Mouse (Mus musculus): ENCODE results near the gene Fcho2. TPM values are rescaled to one million over a fixed set of nuclear protein-coding genes. Genes with fewer than 3 reads are reported as not detected.

The Fcho2 gene
- polyA plus RNA-seq, 1 experiment from 2014 or later = 41.6 TPM

- H3K27ac ChIP-seq = peak overlapping the region; percentile 76
- 80% methylated on average over 5 of the region's 5 CpGs for WGBS
- H3K9ac ChIP-seq = no peak overlapping the region
- H3K4me1 ChIP-seq = peaks cover 14% of the 10 kb centered on the region; the same call in 1 of the 2 replicates
- H3K9me3 ChIP-seq (replicated peaks) = no peaks in the 10 kb centered on the region
- no peaks in the 10 kb centered on the region for H3K36me3 ChIP-seq
- H3K27me3 ChIP-seq = no peaks in the 10 kb centered on the region
- H3K4me3 ChIP-seq (replicated peaks) = no peak overlapping the region
- no peak for ATAC-seq (replicated peaks; ENCODE audit: low FRiP score)
- no peak overlapping the region for H3K4me2 ChIP-seq
Observed at GRCm38 (mm10) chr13:98701309-98701675, 114.0 kb downstream of the Fcho2 start.

GRCm38 (mm10) chr13:98700661-98701308, 114.5 kb downstream of the Fcho2 start:
- no peaks in the 10 kb centered on the region for H3K27me3 ChIP-seq
- H3K9ac ChIP-seq = no peak overlapping the region
- peaks cover 17% of the 10 kb centered on the region; the same call in 1 of the 2 replicates for H3K4me1 ChIP-seq
- no peaks in the 10 kb centered on the region for H3K36me3 ChIP-seq
- ATAC-seq (replicated peaks; ENCODE audit: low FRiP score) = no peak
- H3K4me3 ChIP-seq (replicated peaks) = no peak overlapping the region
- 55% methylated on average over 10 of the region's 10 CpGs for WGBS
- no peak overlapping the region for H3K4me2 ChIP-seq
- H3K9me3 ChIP-seq (replicated peaks) = no peaks in the 10 kb centered on the region
- peak overlapping the region; percentile 76 for H3K27ac ChIP-seq

DNA sequence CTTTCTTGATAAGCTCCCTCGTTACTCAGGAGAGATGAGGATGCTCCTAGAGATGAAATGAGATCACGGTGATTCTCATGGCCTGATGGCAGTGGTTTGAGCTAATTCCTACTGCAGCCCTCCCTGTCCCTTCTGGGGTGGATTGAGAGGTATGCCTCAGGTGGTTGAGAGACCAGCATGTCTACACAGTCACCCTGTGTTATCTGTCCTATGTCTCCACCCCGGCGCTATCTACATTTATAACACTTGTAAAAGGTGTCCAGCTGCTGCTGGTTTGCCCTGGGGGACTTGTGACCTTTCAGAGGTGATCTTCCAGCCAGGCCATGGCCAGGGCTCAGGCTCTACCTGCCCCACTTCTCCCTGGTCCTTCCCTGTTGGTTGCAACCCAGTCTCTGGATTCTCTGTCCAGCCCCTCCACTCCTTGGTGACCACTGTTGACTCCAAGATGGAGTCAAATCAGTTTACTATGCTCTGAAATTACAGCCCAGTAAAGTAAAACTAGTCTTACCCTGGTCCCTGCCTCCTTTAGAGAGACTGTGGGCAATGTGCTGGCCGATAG, 115.2 kb downstream of the Fcho2 start:
- ATAC-seq (replicated peaks; ENCODE audit: low FRiP score) = no peak
- peaks cover 24% of the 10 kb centered on the region for H3K4me1 ChIP-seq
- H3K4me3 ChIP-seq (replicated peaks) = no peak overlapping the region
- peak overlapping the region; percentile 54; the same call in 1 of the 2 replicates for H3K27ac ChIP-seq
- 69% methylated on average over 5 of the region's 5 CpGs for WGBS
- no peak overlapping the region for H3K4me2 ChIP-seq
- peaks cover 4% of the 10 kb centered on the region for H3K27me3 ChIP-seq
- no peak overlapping the region for H3K9ac ChIP-seq
- no peaks in the 10 kb centered on the region for H3K36me3 ChIP-seq
- no peaks in the 10 kb centered on the region for H3K9me3 ChIP-seq (replicated peaks)

- Histone ChIP-seq H3K9ac (no peak overlapping the region), H3K4me2 (no peak overlapping the region), H3K27ac (peak overlapping the region; percentile 56), H3K9me3 (replicated peaks) (no peaks in the 10 kb centered on the region), H3K27me3 (peaks cover 12% of the 10 kb centered on the region), H3K4me3 (replicated peaks) (no peak overlapping the region), H3K4me1 (peaks cover 31% of the 10 kb centered on the region), H3K36me3 (no peaks in the 10 kb centered on the region)
- 38% methylated on average over 14 of the region's 14 CpGs for WGBS
- no peak for ATAC-seq (replicated peaks; ENCODE audit: low FRiP score)
Observed at GRCm38 (mm10) chr13:98699051-98699744, 116.1 kb downstream of the Fcho2 start.

DNA sequence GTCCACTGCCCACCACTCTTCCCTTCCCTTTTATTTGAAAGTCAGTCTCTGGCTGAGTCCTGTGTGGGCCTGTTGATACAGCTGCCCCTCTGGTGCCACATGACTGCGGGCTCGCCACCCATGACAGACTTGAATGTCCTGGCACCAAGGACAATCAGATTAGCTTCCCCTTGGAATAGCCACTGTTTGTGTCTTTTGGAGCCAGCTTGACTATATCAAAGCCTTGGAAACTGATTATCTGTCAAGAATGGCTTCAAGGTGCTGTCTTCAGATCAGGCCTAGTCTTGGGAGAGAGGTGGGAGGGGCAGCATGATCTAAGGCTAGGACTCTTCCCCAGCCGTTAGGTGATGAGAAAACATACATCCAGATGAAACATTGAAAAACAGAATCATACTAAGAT, 118.5 kb downstream of the Fcho2 start:
- H3K9me3 ChIP-seq (replicated peaks) = no peaks in the 10 kb centered on the region
- H3K4me2 ChIP-seq = no peak overlapping the region
- no peak overlapping the region for H3K4me3 ChIP-seq (replicated peaks)
- H3K9ac ChIP-seq = no peak overlapping the region
- no peaks in the 10 kb centered on the region for H3K36me3 ChIP-seq
- WGBS = 80% methylated on average over 3 of the region's 3 CpGs
- H3K27ac ChIP-seq = no peak overlapping the region
- peaks cover 20% of the 10 kb centered on the region for H3K27me3 ChIP-seq
- no peak for ATAC-seq (replicated peaks; ENCODE audit: low FRiP score)
- peaks cover 31% of the 10 kb centered on the region for H3K4me1 ChIP-seq

GRCm38 (mm10) chr13:98695546-98695945, 119.7 kb downstream of the Fcho2 start:
- 0 out of 2 replicates have a peak overlapping the region, but pooled peaks have one; percentile 37 for H3K27ac ChIP-seq
- peaks cover 20% of the 10 kb centered on the region for H3K27me3 ChIP-seq
- H3K9ac ChIP-seq = peak overlapping the region; percentile 43; the same call in 1 of the 2 replicates
- whole genome bisulfite sequencing = 30% methylated on average over 2 of the region's 2 CpGs
- no peaks in the 10 kb centered on the region for H3K36me3 ChIP-seq
- no peaks in the 10 kb centered on the region for H3K9me3 ChIP-seq (replicated peaks)
- H3K4me2 ChIP-seq = peak overlapping the region; percentile 77
- no peak overlapping the region; the same call in 1 of the 2 replicates for H3K4me3 ChIP-seq (replicated peaks)
- ATAC-seq (replicated peaks; ENCODE audit: low FRiP score) = peak; percentile 12; the same call in 1 of the 2 replicates
- H3K4me1 ChIP-seq = peaks cover 26% of the 10 kb centered on the region

DNA sequence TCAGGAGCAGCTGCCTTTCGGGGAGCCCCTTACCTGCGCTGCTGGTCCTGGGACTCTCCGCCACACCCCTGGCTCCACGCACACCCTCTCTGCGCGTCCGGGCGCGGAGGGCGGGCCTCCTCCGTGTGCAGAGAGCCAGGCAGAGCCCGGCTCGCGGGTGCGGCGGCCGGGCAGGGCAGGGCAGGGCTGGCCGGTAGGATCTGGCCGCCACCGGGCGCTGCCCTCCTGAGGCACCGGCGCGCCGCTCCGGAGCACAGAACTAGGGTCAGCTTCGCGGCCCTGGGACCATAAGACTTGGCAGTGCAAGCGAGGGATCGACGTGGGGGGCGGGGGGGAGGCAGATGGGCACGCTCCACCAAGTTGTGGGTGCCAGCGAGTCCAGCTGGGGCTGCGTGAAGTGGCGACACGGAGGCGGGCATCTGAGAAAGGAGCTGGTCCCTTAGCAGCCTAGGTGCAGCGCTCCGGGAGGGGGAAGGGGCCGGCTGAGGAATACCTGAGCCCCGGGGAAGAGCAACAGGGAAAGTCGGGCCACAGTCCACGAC, 120.4 kb downstream of the Fcho2 start, which contains the start of gene Tmem171:
Gene Tmem171, minus strand, starts transcription at position 62 of the 542 bp plus-strand sequence.
- 6% methylated on average over 42 of the region's 44 CpGs for WGBS
- peak within 1 kb of the TSS; percentile 37; the same call in 1 of the 2 replicates for H3K27ac ChIP-seq
- H3K9me3 ChIP-seq (replicated peaks) = no peaks in the 10 kb centered on the region
- peak within 1 kb of the TSS; percentile 43 for H3K9ac ChIP-seq
- peak; percentile 81 for ATAC-seq (replicated peaks; ENCODE audit: low FRiP score)
- peaks cover 20% of the 10 kb centered on the region for H3K27me3 ChIP-seq
- peak within 1 kb of the TSS; percentile 42 for H3K4me3 ChIP-seq (replicated peaks)
- no peaks in the 10 kb centered on the region for H3K36me3 ChIP-seq
- peaks cover 28% of the 10 kb centered on the region for H3K4me1 ChIP-seq
- peak within 1 kb of the TSS; percentile 77 for H3K4me2 ChIP-seq

- Histone ChIP-seq H3K9me3 (replicated peaks) (no peaks in the 10 kb centered on the region), H3K9ac (no peak overlapping the region), H3K4me3 (replicated peaks) (no peak overlapping the region), H3K4me2 (no peak overlapping the region), H3K4me1 (peaks cover 29% of the 10 kb centered on the region), H3K27me3 (peaks cover 20% of the 10 kb centered on the region), H3K27ac (no peak overlapping the region), H3K36me3 (no peaks in the 10 kb centered on the region)
- 86% methylated on average over 11 of the region's 11 CpGs for WGBS
- ATAC-seq (replicated peaks; ENCODE audit: low FRiP score) = no peak
Observed at GRCm38 (mm10) chr13:98693316-98693715, 121.9 kb downstream of the Fcho2 start.

DNA sequence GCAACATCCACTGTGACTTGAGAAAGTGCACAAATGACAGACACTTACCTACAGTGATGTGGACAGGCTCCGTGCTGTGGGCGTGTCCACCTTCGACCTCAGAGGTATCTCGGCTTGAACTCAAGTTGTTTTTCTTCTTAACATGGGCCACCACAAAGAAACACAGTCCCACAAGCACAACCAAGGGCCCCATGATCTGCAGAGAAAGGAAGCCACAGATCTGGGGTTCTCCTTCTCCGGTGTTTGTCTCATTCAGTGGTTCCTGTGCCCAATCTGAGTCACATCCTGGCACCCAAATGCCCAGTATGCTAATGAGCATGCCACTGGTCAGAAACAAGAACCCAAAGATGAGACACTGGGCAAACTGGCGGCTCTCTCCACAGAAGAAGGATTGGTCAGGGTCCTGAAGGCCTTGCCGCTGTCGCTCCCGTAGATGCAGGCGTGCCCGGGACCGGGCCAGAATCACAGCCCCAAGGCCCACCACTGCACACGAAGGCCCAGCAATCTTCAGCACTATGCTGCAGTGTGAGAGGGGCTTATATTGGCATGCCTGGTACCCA, 123.2 kb downstream of the Fcho2 start:
- Histone ChIP-seq H3K9me3 (replicated peaks) (no peaks in the 10 kb centered on the region), H3K4me1 (peaks cover 31% of the 10 kb centered on the region), H3K36me3 (no peaks in the 10 kb centered on the region), H3K27me3 (peaks cover 20% of the 10 kb centered on the region), H3K27ac (no peak overlapping the region), H3K9ac (no peak overlapping the region), H3K4me3 (replicated peaks) (no peak overlapping the region), H3K4me2 (peak overlapping the region; percentile 6; the same call in 1 of the 2 replicates)
- 83% methylated on average over 13 of the region's 13 CpGs for WGBS
- no peak for ATAC-seq (replicated peaks; ENCODE audit: low FRiP score)

DNA sequence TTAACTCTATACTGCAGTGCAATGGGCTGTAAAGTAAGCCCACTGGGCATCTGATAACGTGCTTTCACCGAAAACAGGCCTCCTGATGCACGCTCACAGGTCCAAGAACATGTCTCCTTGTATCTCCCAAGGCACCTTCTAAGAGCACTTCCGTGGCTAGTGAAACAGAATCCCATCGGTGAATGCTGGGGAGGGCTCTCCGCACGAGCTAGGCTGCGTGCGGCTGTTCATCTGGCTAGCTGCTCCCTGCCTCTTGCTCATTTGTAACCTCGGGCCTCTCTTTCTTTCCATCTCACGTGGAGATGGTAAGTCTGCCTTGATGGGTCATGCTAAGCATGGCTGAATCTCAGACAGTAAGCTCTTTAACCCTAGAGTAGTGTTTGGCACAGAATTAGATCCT, 124.4 kb downstream of the Fcho2 start:
- Histone ChIP-seq H3K27ac (no peak overlapping the region), H3K27me3 (peaks cover 20% of the 10 kb centered on the region), H3K4me3 (replicated peaks) (no peak overlapping the region), H3K4me2 (0 out of 2 replicates have a peak overlapping the region, but pooled peaks have one; percentile 5), H3K9me3 (replicated peaks) (no peaks in the 10 kb centered on the region), H3K36me3 (no peaks in the 10 kb centered on the region), H3K9ac (no peak overlapping the region), H3K4me1 (peaks cover 24% of the 10 kb centered on the region)
- no peak for ATAC-seq (replicated peaks; ENCODE audit: low FRiP score)
- WGBS = 74% methylated on average over 11 of the region's 11 CpGs

DNA sequence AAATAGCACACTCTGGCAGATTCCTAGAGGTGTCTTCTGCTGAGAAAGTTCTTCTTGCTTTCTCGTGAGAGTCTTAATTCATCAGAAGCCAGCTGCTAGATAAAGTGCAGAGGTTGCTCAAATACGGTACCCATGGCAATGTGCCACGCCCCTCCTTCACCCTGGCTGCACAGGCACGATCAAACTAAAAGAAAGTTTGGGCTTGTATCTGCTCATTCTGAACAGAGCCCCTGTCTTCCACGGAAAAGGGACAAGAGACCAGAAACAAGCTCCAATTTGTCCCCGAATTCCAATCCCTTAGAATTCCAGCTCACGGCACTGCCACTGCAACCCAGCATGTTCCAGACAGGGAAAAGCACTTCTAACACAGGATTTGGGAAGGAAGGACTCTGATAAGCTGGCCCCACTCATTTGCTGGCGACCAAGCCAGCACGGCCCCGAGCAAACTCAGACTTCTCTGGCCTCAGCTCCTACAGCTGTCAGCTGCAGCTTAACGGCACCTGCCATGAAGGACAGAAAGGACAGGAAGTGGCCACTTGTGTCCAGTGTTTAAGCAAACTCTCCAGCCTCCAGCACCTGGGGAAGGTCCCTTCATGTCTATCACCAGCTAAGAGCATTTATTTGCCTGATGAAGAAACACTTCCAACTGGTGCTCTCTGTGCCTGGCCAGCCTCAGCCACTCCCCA, 125.5 kb downstream of the Fcho2 start:
- 59% methylated on average over 11 of the region's 11 CpGs for WGBS
- Histone ChIP-seq H3K4me2 (0 out of 2 replicates have a peak overlapping the region, but pooled peaks have one; percentile 12), H3K27me3 (peaks cover 14% of the 10 kb centered on the region), H3K27ac (no peak overlapping the region), H3K9me3 (replicated peaks) (no peaks in the 10 kb centered on the region), H3K9ac (no peak overlapping the region), H3K4me3 (replicated peaks) (no peak overlapping the region), H3K36me3 (no peaks in the 10 kb centered on the region), H3K4me1 (peaks cover 17% of the 10 kb centered on the region)
- no peak for ATAC-seq (replicated peaks; ENCODE audit: low FRiP score)

Measured in kidney, embryonic 15.5 days (tissue).